Mouse (Mus musculus) megakaryocyte, embryonic 14.5 days (primary cell): ENCODE results near the gene 4931440F15Rik.

Source experiments
- FLI1 ChIP-seq: IDR thresholded peaks from 2 replicates; pipeline ENCODE4 v1.6.1; 2012; ENCODE audit warnings: low read length, inconsistent platforms, mixed read lengths
- GATA1 ChIP-seq: IDR thresholded peaks from 3 replicates; pipeline ENCODE4 v1.6.1; 2012; ENCODE audit warnings: mixed read lengths, low read length, inconsistent platforms, borderline replicate concordance

GRCm38 (mm10) chr11:29827729-29828128 lies 2.3 kb upstream of the 4931440F15Rik start:
- no peak for TF ChIP-seq GATA1
- no peak for TF ChIP-seq FLI1
